Mouse (Mus musculus) pancreas, adult 10 weeks (tissue): ENCODE data around the gene Olfr1167. TPM values are rescaled to one million over a fixed set of nuclear protein-coding genes. Genes with fewer than 3 reads are reported as not detected.

Source experiments
- polyA plus RNA-seq: library from polyadenylated mRNA; stranded (reverse); fragments of 350-450 nt; fragmentation: Illumina TruSeq; extraction: RNeasy Lipid Tissue Mini Kit (QIAGEN cat#74804); gene quantifications from one replicate; pipeline ENCODE4 v1.2.3, GENCODE M21; 2015; ENCODE audit warnings: low read depth, low replicate concordance; ENCODE audit not compliant: insufficient read depth

Olfr1167 gene
- not detected for polyA plus RNA-seq

GRCm38 (mm10) chr2:88155093-88155492, at the start of gene Olfr1167:
Gene Olfr1167, minus strand, starts transcription at chr2:88155193.

GRCm38 (mm10) chr2:88181580-88181979, 26.6 kb upstream of the Olfr1167 start, which contains the start of gene Olfr1168:
Gene Olfr1168, plus strand, starts transcription at chr2:88181880.

GRCm38 (mm10) chr2:88128172-88128571, 26.8 kb downstream of the Olfr1167 start, which contains the start of gene Olfr1166:
Gene Olfr1166, minus strand, starts transcription at chr2:88128272.

Other genes starting within 250 kb of the Olfr1167 start
- gene Olfr1155, start 210.1 kb downstream of the Olfr1167 start, polyA plus RNA-seq, result not detected
- not detected for gene Olfr1156, start 202.1 kb downstream of the Olfr1167 start, polyA plus RNA-seq
- not detected for gene Olfr1157, start 186.9 kb downstream of the Olfr1167 start, polyA plus RNA-seq
- gene Olfr74, start 180.5 kb downstream of the Olfr1167 start, polyA plus RNA-seq, result not detected
- not detected for gene Olfr1158, start 165.1 kb downstream of the Olfr1167 start, polyA plus RNA-seq
- not detected for gene Olfr1160, start 146.9 kb downstream of the Olfr1167 start, polyA plus RNA-seq
- gene Olfr1161, start 132.4 kb downstream of the Olfr1167 start, polyA plus RNA-seq, result not detected
- gene Olfr73, start 117.5 kb downstream of the Olfr1167 start, polyA plus RNA-seq, result not detected
- not detected for gene Olfr1162, start 104.1 kb downstream of the Olfr1167 start, polyA plus RNA-seq
- gene Olfr1163, start 83.4 kb downstream of the Olfr1167 start, polyA plus RNA-seq, result not detected
- not detected for gene Olfr1164, start 61.2 kb downstream of the Olfr1167 start, polyA plus RNA-seq
- gene Olfr1166, start 26.9 kb downstream of the Olfr1167 start, polyA plus RNA-seq, result not detected
- gene Olfr1168, start 26.7 kb upstream of the Olfr1167 start, polyA plus RNA-seq, result not detected
- not detected for gene Olfr1170, start 73.1 kb upstream of the Olfr1167 start, polyA plus RNA-seq
- gene Olfr1173, start 124.7 kb upstream of the Olfr1167 start, polyA plus RNA-seq, result not detected
- not detected for gene Olfr1174-ps, start 159.9 kb upstream of the Olfr1167 start, polyA plus RNA-seq
- not detected for gene Olfr1175-ps, start 172.0 kb upstream of the Olfr1167 start, polyA plus RNA-seq
- not detected for gene Olfr1176, start 181.5 kb upstream of the Olfr1167 start, polyA plus RNA-seq
- not detected for gene Olfr1177-ps, start 191.3 kb upstream of the Olfr1167 start, polyA plus RNA-seq
- not detected for gene Olfr1178, start 231.9 kb upstream of the Olfr1167 start, polyA plus RNA-seq